Mouse (Mus musculus): Measurements from ENCODE around the gene Sgk2.

DNA sequence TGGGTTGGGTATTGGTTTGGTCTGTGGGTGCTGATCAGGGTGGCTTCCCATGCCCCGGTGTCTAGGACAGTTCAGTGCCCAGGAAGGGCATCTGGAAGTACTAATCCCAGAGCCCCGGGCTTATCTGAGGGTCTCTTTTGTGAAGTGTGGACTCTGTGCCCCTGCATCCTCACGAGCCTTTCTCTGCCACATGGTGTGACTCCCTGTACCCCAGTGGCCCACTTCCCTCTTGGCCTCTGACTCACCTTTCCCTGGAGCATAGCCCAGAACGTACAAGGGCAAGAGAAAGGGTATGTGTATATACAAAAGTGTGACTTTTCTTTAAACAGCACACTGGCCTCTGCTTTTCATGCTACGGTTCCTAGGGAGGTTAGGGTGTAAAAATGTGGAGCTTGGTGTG is 68.6 kb downstream of the Sgk2 start:
- no peak for TF ChIP-seq CTCF (IDR thresholded peaks at IDR 0.05; ENCODE audit: extremely low read depth, insufficient read length, insufficient replicate concordance, low read depth, low read length)
- no peak for TF ChIP-seq POLR2A (IDR thresholded peaks at IDR 0.05; ENCODE audit: low read depth, low read length)
